Mouse (Mus musculus): ENCODE results near the gene Npas4. TPM values are rescaled to one million over a fixed set of nuclear protein-coding genes. Genes with fewer than 3 reads are reported as not detected.

The Npas4 gene
- not detected in 4 replicates for total RNA-seq (2023)

DNA sequence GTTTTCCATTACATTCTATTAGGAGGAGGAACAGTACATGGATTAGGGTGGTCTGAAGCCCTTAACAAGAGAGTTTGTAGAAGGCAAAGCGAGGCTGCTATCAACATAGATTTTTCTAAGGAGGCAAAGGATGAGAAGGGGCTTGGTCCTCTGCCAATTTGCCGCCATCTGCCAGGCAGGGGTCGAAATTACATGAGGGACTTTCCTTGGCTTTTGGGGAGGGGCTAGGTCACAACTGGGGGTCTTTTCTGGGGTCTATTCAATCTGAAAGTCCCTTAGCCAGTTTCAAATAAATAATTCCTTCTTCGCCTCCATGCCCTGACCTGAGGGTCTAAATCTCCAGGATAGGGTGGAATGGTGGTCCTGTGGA, at the start of gene Npas4:
Npas4 (minus strand) TSS at position 61 of the 370 bp plus-strand sequence.

DNA sequence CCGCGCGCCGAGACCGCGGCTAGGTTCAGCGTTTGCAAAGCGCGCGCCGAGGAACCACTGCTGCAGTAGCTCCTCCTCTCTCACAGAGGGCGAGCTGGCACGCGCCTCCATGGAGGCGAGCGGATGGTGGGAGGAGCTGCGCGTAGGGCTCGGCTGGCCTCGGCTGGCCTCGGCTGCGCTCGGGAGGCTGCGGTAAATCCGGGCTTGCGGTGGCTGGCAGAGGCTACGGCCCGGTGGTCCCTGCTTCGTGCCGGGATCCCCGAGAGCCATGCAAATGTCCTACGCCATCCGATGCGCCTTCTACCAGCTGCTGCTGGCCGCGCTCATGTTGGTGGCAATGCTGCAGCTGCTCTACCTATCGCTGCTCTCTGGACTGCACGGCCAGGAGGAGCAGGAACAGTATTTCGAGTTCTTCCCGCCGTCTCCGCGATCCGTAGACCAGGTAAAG, 48.6 kb upstream of the Npas4 start, which contains the start of the genes B4gat1 and AC124502.3:
B4gat1 (plus strand) TSS at position 118 of the 448 bp plus-strand sequence.
AC124502.3 (plus strand) TSS at position 183 of the 448 bp plus-strand sequence.

DNA sequence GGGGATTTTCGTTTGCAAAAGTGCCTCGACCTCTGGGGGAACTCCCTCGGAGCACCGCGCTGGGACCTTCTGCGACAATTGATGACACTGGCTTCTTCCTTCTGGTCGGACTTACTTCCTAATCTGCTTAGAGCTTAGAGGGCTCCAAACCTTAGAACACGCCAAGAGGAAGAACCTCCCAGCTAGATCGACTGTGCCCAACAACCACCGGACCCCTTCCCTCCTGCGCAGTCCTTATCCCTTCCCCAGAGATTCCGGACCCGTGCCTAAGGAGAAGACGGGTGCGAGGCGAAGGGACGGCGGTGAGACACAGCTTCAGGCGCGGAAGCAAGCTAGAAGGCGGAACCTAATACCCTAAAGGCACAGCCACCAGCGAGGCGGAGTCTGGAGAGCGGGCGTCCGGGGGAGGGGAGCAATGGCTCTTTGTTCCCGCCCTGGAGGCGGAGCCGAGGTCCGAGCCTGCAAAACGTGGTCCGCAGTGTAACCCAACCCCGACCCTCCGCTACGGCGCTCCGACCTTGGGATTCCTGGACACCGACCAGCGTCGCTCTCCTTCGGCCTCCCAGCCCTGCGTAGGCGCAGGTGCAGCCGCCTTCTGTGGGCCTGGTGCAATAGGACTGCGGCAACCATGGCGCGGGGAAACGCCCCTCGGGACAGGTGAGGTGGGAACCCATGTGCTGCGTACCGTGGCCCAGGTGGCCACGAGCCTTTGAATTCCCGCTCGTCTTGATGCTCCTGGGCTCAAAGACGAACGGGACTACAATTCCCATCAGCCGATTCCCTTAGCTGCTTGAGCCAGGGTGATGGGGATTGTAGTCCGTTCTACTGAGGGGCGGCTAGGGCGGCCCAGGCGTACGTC, 33.7 kb upstream of the Npas4 start, which contains the start of gene Slc29a2:
Slc29a2 (plus strand) TSS at position 240 of the 859 bp plus-strand sequence.

DNA sequence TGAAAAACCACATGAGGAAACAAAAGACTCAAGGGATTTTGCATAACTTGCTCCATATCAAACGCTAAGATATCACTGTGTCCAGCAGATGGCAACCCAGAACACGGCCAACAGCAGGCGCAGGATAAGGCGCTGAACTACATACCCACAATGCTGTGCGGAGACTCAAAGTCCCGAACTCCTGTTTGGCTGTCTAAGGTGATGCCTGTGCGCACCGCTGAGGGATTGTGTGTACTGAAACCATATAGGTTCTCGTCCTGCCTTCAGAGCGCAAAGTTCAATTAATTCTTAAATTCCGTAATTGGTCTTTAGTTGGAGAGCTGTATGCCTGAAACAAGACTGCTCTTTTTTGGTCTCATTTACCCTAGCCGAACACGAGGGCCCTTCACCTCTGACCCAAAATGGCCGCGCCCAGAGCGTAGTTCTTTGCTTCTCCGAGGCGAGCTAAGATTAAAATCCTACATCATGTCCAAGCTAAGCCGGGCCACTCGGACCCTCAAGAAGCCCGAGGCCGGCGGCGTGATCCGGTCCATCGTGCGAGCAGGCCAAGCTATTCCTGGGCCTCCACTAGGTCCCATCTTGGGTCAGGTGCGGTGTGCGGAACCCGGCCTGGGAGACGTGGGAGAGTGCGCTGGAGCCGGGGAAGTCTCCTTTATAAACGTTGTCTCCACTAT, 28.1 kb downstream of the Npas4 start, which contains the start of gene Mrpl11:
Mrpl11 (plus strand) TSS at position 220 of the 674 bp plus-strand sequence.

DNA sequence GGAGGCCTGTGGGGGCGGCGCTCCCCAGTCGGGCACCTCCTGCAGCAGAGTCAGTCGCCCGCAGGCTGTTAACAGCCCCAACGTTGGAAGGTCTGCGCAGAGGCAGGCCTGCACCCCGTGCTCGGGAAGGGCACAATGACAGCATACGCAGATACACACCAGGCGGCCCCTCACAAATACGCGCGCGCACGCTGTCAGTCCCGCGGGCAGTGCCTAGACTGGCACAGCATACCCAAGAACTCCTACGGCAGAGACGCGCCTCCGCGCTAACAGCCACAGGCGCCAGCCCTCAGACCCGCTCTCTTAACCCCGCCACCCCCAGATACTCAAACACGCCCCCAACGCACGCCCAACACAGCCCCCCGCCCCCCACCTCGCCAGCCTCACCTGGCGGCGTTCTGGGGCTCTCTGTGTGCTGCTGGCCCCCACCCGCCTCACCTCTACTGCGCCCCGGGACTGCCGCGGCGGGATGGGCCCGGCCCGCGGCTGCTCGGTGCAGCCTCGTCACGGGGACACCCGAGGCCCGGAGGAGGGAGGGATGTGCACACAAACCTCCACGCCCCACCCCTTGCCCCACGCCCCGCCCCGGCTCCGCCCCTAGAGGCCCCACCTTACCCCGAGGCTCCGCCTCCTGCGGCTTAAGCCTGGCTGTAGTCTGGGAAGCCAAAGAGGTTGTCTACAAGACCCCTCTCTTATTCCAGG, 47.4 kb downstream of the Npas4 start, which contains the start of gene Peli3:
Peli3 (minus strand) TSS at position 577 of the 702 bp plus-strand sequence.

Other genes with a start within 250 kb of the Npas4 start
- gene Rbm4b, start 233.8 kb downstream of the Npas4 start, total RNA-seq (2023), result 22.6 to 30.4 TPM (median 26.7 TPM) in 4 replicates
- 61.9 to 70.4 TPM (median 67.2 TPM) in 4 replicates for gene Rbm4, start 196.4 kb downstream of the Npas4 start, total RNA-seq (2023)
- 31.5 to 41.0 TPM (median 35.7 TPM) in 4 replicates for gene Gm21992, start 178.7 kb downstream of the Npas4 start, total RNA-seq (2023)
- 62.0 to 86.9 TPM (median 81.9 TPM) in 4 replicates for gene Rbm14, start 178.7 kb downstream of the Npas4 start, total RNA-seq (2023)
- 17.3 to 22.6 TPM (median 21.8 TPM) in 4 replicates for gene Ccs, start 151.0 kb downstream of the Npas4 start, total RNA-seq (2023)
- not detected in 4 replicates for gene Ccdc87, start 150.9 kb downstream of the Npas4 start, total RNA-seq (2023)
- gene Ctsf, start 135.2 kb downstream of the Npas4 start, total RNA-seq (2023), result 0.88 to 1.8 TPM (median 1.5 TPM) in 4 replicates
- not detected in 4 replicates for gene Actn3, start 112.4 kb downstream of the Npas4 start, total RNA-seq (2023)
- 7.5 to 11.4 TPM (median 9.0 TPM) in 4 replicates for gene Zdhhc24, start 111.6 kb downstream of the Npas4 start, total RNA-seq (2023)
- gene Bbs1, start 83.7 kb downstream of the Npas4 start, total RNA-seq (2023), result 2.5 to 3.7 TPM (median 2.6 TPM) in 4 replicates
- gene Dpp3, start 62.0 kb downstream of the Npas4 start, total RNA-seq (2023), result 65.2 to 87.2 TPM (median 74.8 TPM) in 4 replicates
- 1.5 to 2.5 TPM (median 2.0 TPM) in 4 replicates for gene Peli3, start 47.2 kb downstream of the Npas4 start, total RNA-seq (2023)
- 24.7 to 38.8 TPM (median 33.6 TPM) in 4 replicates for gene Mrpl11, start 28.2 kb downstream of the Npas4 start, total RNA-seq (2023)
- 2.2 to 7.1 TPM (median 4.2 TPM) in 4 replicates for gene Slc29a2, start 33.5 kb upstream of the Npas4 start, total RNA-seq (2023)
- gene B4gat1, start 48.5 kb upstream of the Npas4 start, total RNA-seq (2023), result 2.3 to 4.9 TPM (median 3.2 TPM) in 4 replicates
- 0.37 to 2.7 TPM (median 1.3 TPM) in 4 replicates for gene AC124502.3, start 48.6 kb upstream of the Npas4 start, total RNA-seq (2023)
- gene Brms1, start 51.0 kb upstream of the Npas4 start, total RNA-seq (2023), result 59.2 to 73.9 TPM (median 68.5 TPM) in 4 replicates
- 3.0 to 3.9 TPM (median 3.3 TPM) in 4 replicates for gene Rin1, start 60.2 kb upstream of the Npas4 start, total RNA-seq (2023)
- gene Cd248, start 77.8 kb upstream of the Npas4 start, total RNA-seq (2023), result not detected in 4 replicates
- 0.15 to 2.9 TPM (median 0.31 TPM) in 3 of 4 replicates, not detected in the other for gene Tmem151a, start 95.2 kb upstream of the Npas4 start, total RNA-seq (2023)
- 31.0 to 32.1 TPM (median 31.7 TPM) in 4 replicates for gene Yif1a, start 98.2 kb upstream of the Npas4 start, total RNA-seq (2023)
- gene Cnih2, start 108.2 kb upstream of the Npas4 start, total RNA-seq (2023), result 0.86 to 1.6 TPM (median 1.3 TPM) in 4 replicates
- gene Rab1b, start 116.8 kb upstream of the Npas4 start, total RNA-seq (2023), result 96.5 to 104 TPM (median 103 TPM) in 4 replicates
- gene Klc2, start 128.2 kb upstream of the Npas4 start, total RNA-seq (2023), result 34.4 to 45.7 TPM (median 38.8 TPM) in 4 replicates